Mouse (Mus musculus) cerebellum, adult 9-11 months (tissue): ENCODE results near the gene Sec14l1.

Source experiments
- DNase-seq: peaks from one replicate; pipeline ENCODE4 v3.0.0; 2022

Sec14l1 gene

GRCm38 (mm10) chr11:117156725-117157124 is 41.8 kb downstream of the Sec14l1 start:
- DNase-seq = peak; percentile 75

GRCm38 (mm10) chr11:117158343-117158742 is 43.4 kb downstream of the Sec14l1 start:
- DNase-seq = peak; percentile 75

GRCm38 (mm10) chr11:117159257-117159945 is 44.4 kb downstream of the Sec14l1 start:
- DNase-seq = peak; percentile 84

- peak; percentile 59 for DNase-seq
These were observed 45.0 kb downstream of the Sec14l1 start for GRCm38 (mm10) chr11:117159946-117160307.

- DNase-seq = peak; percentile 43
These were observed 45.8 kb downstream of the Sec14l1 start for GRCm38 (mm10) chr11:117160791-117161190.

GRCm38 (mm10) chr11:117161574-117161973 is 46.6 kb downstream of the Sec14l1 start:
- DNase-seq = peak; percentile 42

GRCm38 (mm10) chr11:117163098-117163497 is 48.1 kb downstream of the Sec14l1 start:
- DNase-seq = peak; percentile 81

GRCm38 (mm10) chr11:117163771-117164170 is 48.8 kb downstream of the Sec14l1 start:
- DNase-seq = peak; percentile 49

GRCm38 (mm10) chr11:117168278-117169087 is 53.5 kb downstream of the Sec14l1 start:
- peak; percentile 55 for DNase-seq

- peak; percentile 71 for DNase-seq
These were observed 54.2 kb downstream of the Sec14l1 start for GRCm38 (mm10) chr11:117169088-117169635.

- peak; percentile 42 for DNase-seq
These were observed 55.0 kb downstream of the Sec14l1 start for GRCm38 (mm10) chr11:117169801-117170565.

GRCm38 (mm10) chr11:117174098-117174892 is 59.3 kb downstream of the Sec14l1 start:
- peak; percentile 14 for DNase-seq

- DNase-seq = peak; percentile 18
These were observed 60.0 kb downstream of the Sec14l1 start for GRCm38 (mm10) chr11:117174924-117175323.

GRCm38 (mm10) chr11:117175472-117175871 is 60.5 kb downstream of the Sec14l1 start:
- DNase-seq = peak; percentile 18

GRCm38 (mm10) chr11:117176304-117176703 is 61.3 kb downstream of the Sec14l1 start:
- DNase-seq = peak; percentile 49

GRCm38 (mm10) chr11:117176900-117177299 is 61.9 kb downstream of the Sec14l1 start:
- no peak for DNase-seq

- DNase-seq = peak; percentile 87
These were observed 62.5 kb downstream of the Sec14l1 start for GRCm38 (mm10) chr11:117177303-117177979.

GRCm38 (mm10) chr11:117179902-117180301 is 64.9 kb downstream of the Sec14l1 start:
- DNase-seq = no peak

- no peak for DNase-seq
These were observed 67.8 kb downstream of the Sec14l1 start for GRCm38 (mm10) chr11:117182808-117183207.

GRCm38 (mm10) chr11:117183299-117183698 is 68.3 kb downstream of the Sec14l1 start:
- DNase-seq = no peak

- DNase-seq = no peak
These were observed 68.9 kb downstream of the Sec14l1 start for GRCm38 (mm10) chr11:117183841-117184240.
